Mouse (Mus musculus): ENCODE measurements around the gene Prr23a2. TPM values are rescaled to one million over a fixed set of nuclear protein-coding genes. Genes with fewer than 3 reads are reported as not detected.

The Prr23a2 gene
- not detected for polyA plus RNA-seq (2014; fragmentation: Illumina TruSeq; extraction: RNeasy Lipid Tissue Mini Kit (QIAGEN cat#74804); ENCODE audit: low read depth, low replicate concordance)

DNA sequence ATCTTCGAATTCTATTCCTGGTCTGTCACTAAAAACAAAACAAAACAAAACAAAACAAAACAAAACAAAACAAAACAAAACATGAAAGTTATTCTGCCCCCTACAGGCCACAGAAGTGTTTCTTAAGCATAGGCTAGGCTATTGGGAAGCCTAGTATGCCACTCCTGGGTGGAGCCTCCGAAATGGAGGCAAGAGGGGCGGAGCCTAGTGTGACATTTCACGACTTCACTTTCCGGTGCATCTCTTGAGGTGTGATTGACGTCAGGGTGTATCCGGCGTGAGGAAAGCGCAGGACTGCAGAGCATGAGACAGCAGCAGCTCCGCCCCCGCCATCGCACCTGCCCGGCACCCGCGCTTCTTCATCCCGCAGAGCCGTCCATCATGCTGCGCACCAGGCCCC, at the start of gene Prr23a2:
Gene Prr23a2 (plus strand): TSS at position 285 of the 400 bp plus-strand sequence.

DNA sequence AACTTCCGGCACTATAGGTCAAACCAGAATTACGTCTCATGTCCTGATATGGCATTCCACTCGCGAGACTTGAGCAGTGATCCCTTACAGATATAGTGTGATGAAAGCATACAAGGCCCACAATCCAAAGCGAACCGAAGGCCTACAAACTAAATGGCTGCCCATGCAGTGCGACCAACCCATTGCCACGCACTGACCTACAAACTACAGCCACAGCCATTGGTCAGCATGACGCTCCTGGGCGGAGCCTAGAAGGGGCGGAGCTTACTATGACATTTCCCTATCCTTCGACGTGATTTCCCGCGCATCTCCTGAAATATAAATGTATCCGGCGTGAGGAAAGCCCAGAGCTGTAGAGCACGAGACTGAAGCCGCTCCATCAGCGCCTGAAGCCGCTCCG, 14.2 kb upstream of the Prr23a2 start, which contains the start of gene Prr23a1:
Gene Prr23a1 (plus strand): TSS at position 387 of the 400 bp plus-strand sequence.

DNA sequence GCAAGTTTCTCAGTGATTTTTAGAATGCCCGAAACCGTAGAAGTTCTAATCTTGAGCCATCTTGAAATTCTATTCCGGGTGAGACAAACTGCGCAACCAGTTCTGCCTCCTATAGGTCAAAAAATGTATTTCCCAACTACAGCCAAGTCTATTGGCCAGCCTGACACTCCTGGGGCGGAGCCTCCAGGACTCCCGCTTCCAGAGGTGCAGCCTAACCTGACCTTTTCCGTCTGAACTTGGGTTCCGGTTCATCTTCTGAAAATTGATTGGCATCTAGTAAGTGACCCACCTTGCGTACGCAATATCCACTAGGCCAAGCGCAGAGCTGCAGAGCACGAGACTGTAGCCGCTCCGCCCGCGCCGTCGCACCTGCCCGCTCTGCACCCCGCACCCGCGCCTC, 8.3 kb downstream of the Prr23a2 start, which contains the start of gene Prr23a3:
Gene Prr23a3 (plus strand): TSS at position 197 of the 400 bp plus-strand sequence.

DNA sequence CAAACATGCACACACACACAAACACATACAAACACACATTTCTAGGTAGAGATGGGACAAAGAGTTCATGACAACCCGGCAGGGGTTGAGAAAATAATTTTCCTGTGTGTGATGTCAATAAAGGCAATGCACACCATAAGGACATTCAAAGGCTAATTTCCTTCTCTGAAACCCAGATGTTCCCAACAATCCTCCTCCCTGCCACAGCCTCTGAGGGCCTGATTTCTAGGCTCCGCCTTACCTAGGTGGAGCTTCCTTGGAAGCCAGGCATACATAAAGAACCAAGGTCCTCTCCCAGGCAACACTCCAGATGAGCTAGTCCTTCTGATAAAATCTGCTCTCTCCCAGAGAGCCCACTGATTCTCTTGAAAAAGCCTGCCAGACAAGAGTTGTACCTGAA, 46.5 kb downstream of the Prr23a2 start, which contains the start of gene 7420426K07Rik:
Gene 7420426K07Rik (plus strand): TSS at position 301 of the 400 bp plus-strand sequence.

Other genes with a start within 250 kb of the Prr23a2 start
- not detected for gene Prr23a1, start 14.0 kb upstream of the Prr23a2 start, polyA plus RNA-seq (2014; fragmentation: Illumina TruSeq; extraction: RNeasy Lipid Tissue Mini Kit (QIAGEN cat#74804); ENCODE audit: low read depth, low replicate concordance)
- not detected for gene Prr23a3, start 8.3 kb downstream of the Prr23a2 start, polyA plus RNA-seq (2014; fragmentation: Illumina TruSeq; extraction: RNeasy Lipid Tissue Mini Kit (QIAGEN cat#74804); ENCODE audit: low read depth, low replicate concordance)
- not detected for gene 7420426K07Rik, start 46.6 kb downstream of the Prr23a2 start, polyA plus RNA-seq (2014; fragmentation: Illumina TruSeq; extraction: RNeasy Lipid Tissue Mini Kit (QIAGEN cat#74804); ENCODE audit: low read depth, low replicate concordance)
- gene Foxl2, start 98.8 kb downstream of the Prr23a2 start, polyA plus RNA-seq (2014; fragmentation: Illumina TruSeq; extraction: RNeasy Lipid Tissue Mini Kit (QIAGEN cat#74804); ENCODE audit: low read depth, low replicate concordance) = 1.1 TPM
- 45.6 TPM for gene Faim, start 129.9 kb downstream of the Prr23a2 start, polyA plus RNA-seq (2014; fragmentation: Illumina TruSeq; extraction: RNeasy Lipid Tissue Mini Kit (QIAGEN cat#74804); ENCODE audit: low read depth, low replicate concordance)
- not detected for gene Gm1123, start 179.2 kb downstream of the Prr23a2 start, polyA plus RNA-seq (2014; fragmentation: Illumina TruSeq; extraction: RNeasy Lipid Tissue Mini Kit (QIAGEN cat#74804); ENCODE audit: low read depth, low replicate concordance)